Mouse (Mus musculus): ENCODE results near the gene Mtch1. TPM values are rescaled to one million over a fixed set of nuclear protein-coding genes. Genes with fewer than 3 reads are reported as not detected.
A peak's percentile ranks its signal among the peaks of the same experiment; 100 is the strongest.
"Not testable (repeated sequence)": the region's sequence is repeated elsewhere in the genome, so short reads cannot be mapped to it uniquely, and the experiment has no call there.

Gene Mtch1
- polyA plus RNA-seq, 1 experiment: 586 TPM

DNA sequence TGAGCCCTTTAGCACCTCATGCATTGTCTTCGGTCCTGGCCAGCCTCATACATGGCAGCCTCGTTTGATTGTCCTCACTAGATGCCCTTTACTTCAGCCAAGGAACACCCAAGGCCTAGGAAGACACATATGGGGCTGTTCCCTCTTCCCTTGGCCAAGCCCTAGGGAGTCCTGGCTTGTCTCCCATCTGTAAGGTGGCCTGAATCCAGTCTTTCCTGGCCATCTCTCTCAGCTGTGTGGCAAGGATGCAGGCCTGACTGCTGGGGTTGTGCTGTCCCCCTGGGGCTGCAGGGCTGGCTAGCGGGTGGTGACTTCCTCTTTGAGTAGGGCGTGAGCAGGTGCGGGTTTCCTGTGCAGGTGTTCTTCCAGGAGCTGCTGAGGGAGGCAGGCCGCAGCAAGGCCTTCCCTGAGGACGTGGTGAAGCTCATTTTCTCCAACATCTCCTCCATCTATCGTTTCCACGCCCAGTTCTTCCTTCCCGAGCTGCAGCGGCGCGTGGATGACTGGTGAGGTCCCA lies 17.4 kb upstream of the Mtch1 start:
- no peak overlapping the region for H3K4me3 ChIP-seq (ENCODE audit: insufficient read depth, low read length)
- H3K27ac ChIP-seq (ENCODE audit: insufficient read depth, low read length): no peak overlapping the region
- TF ChIP-seq CTCF (IDR thresholded peaks at IDR 0.05; ENCODE audit: extremely low read depth, insufficient read depth, low read length) (no peak), POLR2A (IDR thresholded peaks at IDR 0.05; ENCODE audit: extremely low read depth, insufficient read depth, low read length) (no peak)
- no peaks in the 10 kb centered on the region for H3K4me1 ChIP-seq (ENCODE audit: control insufficient read depth, insufficient read depth, low read length)

DNA sequence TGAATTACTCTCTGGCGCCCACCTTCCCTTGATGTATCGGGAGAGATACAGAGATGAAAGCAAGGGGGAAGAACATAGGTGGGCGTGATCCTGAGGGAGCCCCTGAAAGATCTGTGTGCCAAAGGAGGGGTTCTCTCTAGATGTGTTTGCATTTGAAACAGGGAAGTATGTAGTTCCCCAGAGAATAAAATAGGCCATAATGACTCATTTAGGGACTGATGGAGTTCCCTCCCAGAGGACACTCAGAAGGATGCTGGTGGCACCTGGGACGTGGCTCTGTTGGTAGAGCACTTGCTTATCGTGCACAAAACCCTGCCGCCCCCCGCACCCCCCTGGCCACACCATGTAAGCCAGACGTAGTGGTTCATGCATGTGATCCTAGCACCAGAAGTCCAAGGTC lies 15.4 kb upstream of the Mtch1 start:
- Histone ChIP-seq H3K4me3 (ENCODE audit: insufficient read depth, low read length) (no peak overlapping the region), H3K4me1 (ENCODE audit: control insufficient read depth, insufficient read depth, low read length) (no peaks in the 10 kb centered on the region), H3K27ac (ENCODE audit: insufficient read depth, low read length) (no peak overlapping the region)
- TF ChIP-seq CTCF (IDR thresholded peaks at IDR 0.05; ENCODE audit: extremely low read depth, insufficient read depth, low read length) (no peak), POLR2A (IDR thresholded peaks at IDR 0.05; ENCODE audit: extremely low read depth, insufficient read depth, low read length) (no peak)

DNA sequence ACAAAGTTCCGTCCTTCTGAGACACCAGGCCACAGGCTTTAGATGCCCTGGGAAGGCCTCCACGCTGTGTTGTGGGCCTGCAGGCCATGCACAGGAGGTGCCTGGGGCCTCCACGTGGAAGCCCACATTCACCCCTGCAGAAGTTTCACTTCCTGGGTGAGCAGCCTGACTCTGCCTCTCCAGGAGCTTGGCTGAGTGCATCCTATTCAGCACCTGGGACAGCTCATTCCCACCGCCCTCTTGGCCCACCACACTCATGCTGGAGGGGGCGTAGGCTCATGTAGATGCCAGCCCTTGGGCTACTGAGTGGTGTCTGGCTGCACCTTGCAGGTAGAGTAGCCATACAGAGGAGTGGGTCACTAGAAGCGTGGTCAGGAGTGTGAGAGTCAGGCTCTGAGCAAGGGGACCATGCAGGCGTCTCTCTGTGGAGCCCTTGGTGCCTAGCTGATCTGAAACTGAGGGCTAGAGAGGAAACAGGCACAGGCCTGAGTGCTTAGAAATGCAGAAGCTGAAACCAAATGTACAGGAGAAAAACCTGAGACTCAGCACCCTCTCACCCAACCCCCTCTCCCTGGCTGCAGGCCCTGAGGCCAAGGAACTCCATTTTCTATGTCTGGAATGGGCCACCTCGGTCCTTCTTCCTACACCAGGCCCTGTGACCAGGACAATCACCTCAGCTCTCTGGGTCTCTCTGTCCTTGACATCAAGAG lies 14.4 kb upstream of the Mtch1 start:
- TF ChIP-seq POLR2A (IDR thresholded peaks at IDR 0.05; ENCODE audit: extremely low read depth, insufficient read depth, low read length) (no peak), CTCF (IDR thresholded peaks at IDR 0.05; ENCODE audit: extremely low read depth, insufficient read depth, low read length) (no peak)
- H3K4me3 ChIP-seq (ENCODE audit: insufficient read depth, low read length): no peak overlapping the region
- H3K4me1 ChIP-seq (ENCODE audit: control insufficient read depth, insufficient read depth, low read length): no peaks in the 10 kb centered on the region
- no peak overlapping the region for H3K27ac ChIP-seq (ENCODE audit: insufficient read depth, low read length)

DNA sequence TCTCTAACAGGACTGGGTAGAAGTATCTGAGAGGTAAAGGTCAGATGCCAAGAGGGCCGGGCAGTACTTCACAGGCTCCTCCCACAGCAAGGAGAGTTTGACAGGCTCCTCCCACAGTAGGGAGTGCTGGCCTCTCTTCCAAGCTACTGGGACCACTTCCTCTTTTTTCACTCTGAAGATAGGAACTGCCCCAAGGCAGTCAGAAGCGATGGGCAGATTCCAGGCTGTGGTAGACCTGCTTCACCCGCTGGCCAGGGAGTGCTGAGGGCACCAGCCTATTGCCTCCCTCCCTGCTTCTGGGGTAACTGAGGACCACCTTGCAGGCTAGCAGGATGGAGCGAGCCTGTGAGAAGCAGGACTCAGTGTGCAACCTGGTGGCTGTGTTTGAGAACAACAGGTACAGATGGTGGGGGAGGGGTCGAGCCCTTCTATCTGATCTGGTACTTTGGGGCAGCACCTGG lies 13.1 kb upstream of the Mtch1 start, which contains the start of gene Fgd2:
Fgd2 (plus strand) TSS at position 154 of the 461 bp plus-strand sequence.
- Histone ChIP-seq H3K4me3 (ENCODE audit: insufficient read depth, low read length) (peak within 1 kb of the TSS; percentile 32), H3K4me1 (ENCODE audit: control insufficient read depth, insufficient read depth, low read length) (peaks cover 5% of the 10 kb centered on the region), H3K27ac (ENCODE audit: insufficient read depth, low read length) (no peak within 1 kb of the TSS)
- no peak for TF ChIP-seq CTCF (IDR thresholded peaks at IDR 0.05; ENCODE audit: extremely low read depth, insufficient read depth, low read length)
- TF ChIP-seq POLR2A (IDR thresholded peaks at IDR 0.05; ENCODE audit: extremely low read depth, insufficient read depth, low read length): no peak

DNA sequence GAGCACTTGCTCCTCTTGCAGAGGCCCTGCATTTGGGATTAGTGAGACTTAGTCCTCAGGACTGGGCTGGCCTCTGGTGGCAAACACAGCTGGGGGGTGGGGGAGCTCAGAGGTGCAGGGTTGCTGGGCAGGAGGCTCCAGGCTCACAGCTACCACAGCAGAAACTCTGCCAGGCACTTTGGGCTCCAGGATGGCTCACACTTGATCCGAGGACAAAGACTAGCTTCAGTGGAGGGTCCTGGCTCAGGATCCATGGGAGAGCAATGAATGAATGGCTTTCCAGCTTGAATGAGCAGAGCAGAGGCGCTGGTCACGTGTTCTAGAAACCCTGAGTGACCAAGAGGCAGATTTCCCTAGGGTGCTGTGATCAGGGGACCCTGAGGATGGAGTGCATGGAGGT lies 11.2 kb upstream of the Mtch1 start:
- TF ChIP-seq POLR2A (IDR thresholded peaks at IDR 0.05; ENCODE audit: extremely low read depth, insufficient read depth, low read length) (no peak), CTCF (IDR thresholded peaks at IDR 0.05; ENCODE audit: extremely low read depth, insufficient read depth, low read length) (no peak)
- Histone ChIP-seq H3K4me1 (ENCODE audit: control insufficient read depth, insufficient read depth, low read length) (peaks cover 5% of the 10 kb centered on the region), H3K27ac (ENCODE audit: insufficient read depth, low read length) (no peak overlapping the region), H3K4me3 (ENCODE audit: insufficient read depth, low read length) (no peak overlapping the region)

DNA sequence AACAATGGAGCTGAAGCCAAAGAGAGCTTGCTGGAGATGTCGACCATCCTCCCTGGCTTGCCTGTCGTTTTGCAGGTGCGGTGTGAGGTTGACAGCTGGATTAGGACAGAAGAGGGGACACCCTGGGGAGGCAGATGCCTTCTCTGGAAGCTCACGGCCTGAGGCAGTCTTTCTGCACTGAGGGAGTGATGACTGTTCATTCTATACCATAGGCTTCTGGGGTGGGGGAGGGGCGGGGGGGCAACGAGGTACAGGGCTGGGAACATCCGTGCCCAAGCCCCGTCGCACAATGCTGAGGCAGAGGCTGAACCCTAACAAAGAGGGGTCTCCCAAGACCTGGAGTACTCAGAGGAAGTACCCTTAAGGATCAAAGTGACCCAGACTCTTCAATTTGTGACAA lies 9.1 kb upstream of the Mtch1 start:
- peak overlapping the region; percentile 49 for H3K4me3 ChIP-seq (ENCODE audit: insufficient read depth, low read length)
- peak overlapping the region; percentile 72; the same call in 1 of the 2 replicates for H3K27ac ChIP-seq (ENCODE audit: insufficient read depth, low read length)
- H3K4me1 ChIP-seq (ENCODE audit: control insufficient read depth, insufficient read depth, low read length): peaks cover 5% of the 10 kb centered on the region
- TF ChIP-seq POLR2A (IDR thresholded peaks at IDR 0.05; ENCODE audit: extremely low read depth, insufficient read depth, low read length): no peak
- no peak for TF ChIP-seq CTCF (IDR thresholded peaks at IDR 0.05; ENCODE audit: extremely low read depth, insufficient read depth, low read length)

DNA sequence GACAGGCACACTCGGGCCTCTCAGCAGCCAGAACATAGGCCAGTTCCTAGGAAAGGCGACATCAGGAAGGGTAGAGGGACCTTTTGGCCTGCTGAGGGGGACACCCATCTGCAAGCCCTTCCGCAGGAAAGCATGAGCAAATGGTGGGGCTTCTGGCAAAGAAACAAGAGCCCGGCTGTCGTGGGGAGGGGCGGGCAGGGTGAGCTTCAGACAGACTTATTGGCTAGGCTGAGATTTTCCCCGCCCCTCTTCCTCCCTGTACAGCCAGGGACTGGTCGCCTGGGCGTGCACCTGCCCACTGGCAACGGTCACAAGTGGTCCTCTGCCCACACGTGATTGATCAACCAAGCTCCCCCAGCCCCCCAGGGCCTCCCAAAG lies 8.7 kb upstream of the Mtch1 start:
- H3K27ac ChIP-seq (ENCODE audit: insufficient read depth, low read length): peak overlapping the region; percentile 72
- peak overlapping the region; percentile 49 for H3K4me3 ChIP-seq (ENCODE audit: insufficient read depth, low read length)
- TF ChIP-seq CTCF (IDR thresholded peaks at IDR 0.05; ENCODE audit: extremely low read depth, insufficient read depth, low read length) (no peak), POLR2A (IDR thresholded peaks at IDR 0.05; ENCODE audit: extremely low read depth, insufficient read depth, low read length) (0 out of 2 replicates have a peak, but pooled peaks have one; percentile 12)
- peaks cover 5% of the 10 kb centered on the region for H3K4me1 ChIP-seq (ENCODE audit: control insufficient read depth, insufficient read depth, low read length)

DNA sequence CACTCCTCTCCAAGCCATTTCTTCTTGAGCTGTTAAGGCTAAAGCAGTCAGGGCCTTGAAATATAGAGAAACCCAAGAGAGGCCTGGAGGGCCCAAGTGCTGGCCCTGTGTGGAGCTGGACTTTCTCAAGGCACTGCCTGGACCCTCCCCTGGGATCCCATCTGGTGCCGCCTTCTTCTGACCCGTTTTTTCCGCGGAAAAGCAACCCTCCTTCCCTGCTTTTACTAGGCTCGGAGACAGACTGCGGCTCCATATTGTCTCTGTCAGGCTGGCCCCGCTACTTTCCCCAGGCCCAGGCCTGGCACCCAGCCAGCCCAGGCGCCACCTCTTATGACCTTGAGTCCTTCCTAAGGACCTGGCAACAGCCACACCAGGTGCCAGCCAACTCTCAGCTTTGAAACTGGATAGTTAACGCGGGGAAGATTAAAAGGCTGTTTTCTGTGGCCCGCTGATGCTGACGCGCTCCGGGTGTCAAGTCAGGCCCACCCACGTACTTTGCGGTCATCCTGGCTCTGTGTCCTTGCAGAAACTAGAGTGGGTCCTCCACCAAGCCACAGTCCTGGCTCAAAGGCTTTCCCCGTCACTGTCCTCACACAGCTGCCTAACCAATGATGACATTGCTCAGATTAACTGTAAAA lies 8.2 kb upstream of the Mtch1 start:
- peak overlapping the region; percentile 72 for H3K27ac ChIP-seq (ENCODE audit: insufficient read depth, low read length)
- TF ChIP-seq POLR2A (IDR thresholded peaks at IDR 0.05; ENCODE audit: extremely low read depth, insufficient read depth, low read length) (no peak), CTCF (IDR thresholded peaks at IDR 0.05; ENCODE audit: extremely low read depth, insufficient read depth, low read length) (no peak)
- peaks cover 5% of the 10 kb centered on the region for H3K4me1 ChIP-seq (ENCODE audit: control insufficient read depth, insufficient read depth, low read length)
- peak overlapping the region; percentile 49 for H3K4me3 ChIP-seq (ENCODE audit: insufficient read depth, low read length)

DNA sequence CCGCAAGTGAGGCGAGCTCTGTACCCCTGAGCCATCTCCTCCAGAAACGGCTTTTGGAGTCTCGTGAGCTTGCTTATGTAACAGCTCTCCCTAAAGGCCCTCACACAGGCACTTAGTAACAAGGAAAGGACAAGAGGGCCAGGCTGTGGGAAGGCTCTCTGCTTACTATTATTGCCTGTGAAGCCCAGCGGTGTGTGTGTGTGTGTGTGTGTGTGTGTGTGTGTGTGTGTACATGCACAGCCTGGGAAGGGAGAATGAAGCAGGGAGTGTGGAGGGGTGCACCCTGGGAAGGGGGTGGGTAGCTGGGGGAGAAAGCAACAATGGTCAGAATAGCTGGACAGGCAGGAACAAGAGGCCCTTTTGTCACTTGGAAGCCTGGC lies 7.7 kb upstream of the Mtch1 start:
- Histone ChIP-seq H3K4me1 (ENCODE audit: control insufficient read depth, insufficient read depth, low read length) (peaks cover 5% of the 10 kb centered on the region), H3K27ac (ENCODE audit: insufficient read depth, low read length) (peak overlapping the region; percentile 60), H3K4me3 (ENCODE audit: insufficient read depth, low read length) (no peak overlapping the region)
- TF ChIP-seq POLR2A (IDR thresholded peaks at IDR 0.05; ENCODE audit: extremely low read depth, insufficient read depth, low read length): no peak
- TF ChIP-seq CTCF (IDR thresholded peaks at IDR 0.05; ENCODE audit: extremely low read depth, insufficient read depth, low read length): no peak

DNA sequence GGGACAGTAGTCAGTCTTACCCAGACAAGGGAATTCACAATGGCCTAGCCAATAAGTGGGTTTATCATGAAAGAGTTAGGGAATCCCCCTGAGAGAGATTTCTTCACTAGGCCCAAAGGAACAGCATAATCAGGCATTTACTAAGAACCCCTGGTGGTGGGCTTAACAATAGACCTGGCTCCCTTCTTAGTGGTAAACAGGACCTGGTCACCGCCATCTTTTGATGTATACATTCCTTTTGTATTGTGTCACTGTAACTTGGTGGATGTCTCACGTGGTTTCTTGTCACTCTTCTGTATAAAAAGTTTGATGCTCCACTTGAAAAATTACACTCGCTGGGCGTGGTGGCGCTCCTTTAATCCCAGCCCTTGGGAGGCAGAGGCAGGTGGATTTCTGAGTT lies 3.3 kb upstream of the Mtch1 start:
- H3K4me1 ChIP-seq (ENCODE audit: control insufficient read depth, insufficient read depth, low read length); H3K27ac ChIP-seq (ENCODE audit: insufficient read depth, low read length): not testable (repeated sequence)

More for the DNA sequence above, 3.3 kb upstream of the Mtch1 start:
- H3K4me3 ChIP-seq (ENCODE audit: insufficient read depth, low read length): not testable (repeated sequence)

Data from cortical plate, adult 2 months (tissue).